Mouse (Mus musculus) cerebellum, postnatal 25 days (tissue): ENCODE measurements at regions not wholly inside any gene's neighbourhood (a gene's known extent, or its start where the extent isn't known, plus 50 kb on each side); places are given as distances from the start of the nearest gene placed in this dataset.
A peak's percentile ranks its signal among the peaks of the same experiment; 100 is the strongest.

Experiments used
- DNase-seq, 2 experiments: peaks; one replicate each; pipeline ENCODE4 v3.0.0; 2021; ENCODE audit warnings: mixed read lengths in 2 of 2

- no peak for DNase-seq
Measured at GRCm38 (mm10) chr2:172094159-172094558, 50.9 kb upstream of the Cbln4 start.

GRCm38 (mm10) chr2:172103881-172104655 is 60.8 kb upstream of the Cbln4 start:
- peak; percentile 5 to 10 for DNase-seq

GRCm38 (mm10) chr2:172105241-172105640 is 62.0 kb upstream of the Cbln4 start:
- peak; percentile 60 to 64 for DNase-seq

GRCm38 (mm10) chr2:172110706-172111105 is 67.4 kb upstream of the Cbln4 start:
- no peak for DNase-seq

- no peak for DNase-seq
Measured at GRCm38 (mm10) chr2:172113639-172114038, 70.4 kb upstream of the Cbln4 start.

GRCm38 (mm10) chr2:172115604-172116206 is 72.4 kb upstream of the Cbln4 start:
- DNase-seq: no peak

- DNase-seq: no peak
Measured at GRCm38 (mm10) chr2:172127517-172127916, 84.3 kb upstream of the Cbln4 start.

- no peak for DNase-seq
Measured at GRCm38 (mm10) chr2:172131232-172131631, 88.0 kb upstream of the Cbln4 start.

GRCm38 (mm10) chr2:172132623-172133332 is 89.5 kb upstream of the Cbln4 start:
- no peak for DNase-seq

GRCm38 (mm10) chr2:172140080-172140479 is 96.8 kb upstream of the Cbln4 start:
- no peak for DNase-seq

- DNase-seq: no peak
Measured at GRCm38 (mm10) chr2:172143269-172143668, 100.0 kb upstream of the Cbln4 start.

- no peak for DNase-seq
Measured at GRCm38 (mm10) chr2:172148736-172149135, 99.6 kb upstream of the Mc3r start.

- DNase-seq: peak in 1 of 2 experiments; percentile 3
Measured at GRCm38 (mm10) chr2:172149734-172150133, 98.6 kb upstream of the Mc3r start.

- DNase-seq: no peak
Measured at GRCm38 (mm10) chr2:172150898-172151297, 97.4 kb upstream of the Mc3r start.

GRCm38 (mm10) chr2:172159909-172160308 is 88.4 kb upstream of the Mc3r start:
- DNase-seq: no peak

GRCm38 (mm10) chr2:172177371-172177770 is 70.9 kb upstream of the Mc3r start:
- no peak for DNase-seq

- DNase-seq: no peak
Measured at GRCm38 (mm10) chr2:172179301-172179700, 69.0 kb upstream of the Mc3r start.

GRCm38 (mm10) chr2:172197746-172198145 is 50.5 kb upstream of the Mc3r start:
- DNase-seq: no peak
